Mouse (Mus musculus) myocyte (in vitro differentiated cells): ENCODE measurements around the gene Tmem171. TPM values are rescaled to one million over a fixed set of nuclear protein-coding genes. Genes with fewer than 3 reads are reported as not detected.

Experiments
- H3K27me3 ChIP-seq: one replicate; pipeline ENCODE4 v1.6.1; 2011; ENCODE audit not compliant: control insufficient read depth, insufficient read depth, insufficient read length
- H3K36me3 ChIP-seq: one replicate; pipeline ENCODE4 v1.6.1; 2011; ENCODE audit not compliant: control insufficient read depth, insufficient read depth
- H3K4me2 ChIP-seq: one replicate; pipeline ENCODE4 v1.6.1; 2011; ENCODE audit warnings: low read depth, control low read depth
- H3K4me3 ChIP-seq: one replicate; pipeline ENCODE4 v1.5.1; 2011; ENCODE audit warnings: mild to moderate bottlenecking, control low read depth, moderate library complexity
- H3K79me2 ChIP-seq: one replicate; pipeline ENCODE4 v1.6.1; 2011; ENCODE audit not compliant: control insufficient read depth, insufficient read depth
- H3ac ChIP-seq: one replicate; pipeline ENCODE4 v1.6.1; 2011; ENCODE audit not compliant: control insufficient read depth, insufficient read length
- CEBPB ChIP-seq: IDR thresholded peaks from 2 replicates; pipeline ENCODE4 v1.6.1; 2011; ENCODE audit warnings: mild to moderate bottlenecking, moderate library complexity; ENCODE audit not compliant: poor library complexity, insufficient read depth, severe bottlenecking
- E2F4 ChIP-seq: IDR thresholded peaks from one replicate; pipeline ENCODE4 v1.6.1; 2011; ENCODE audit warnings: mild to moderate bottlenecking, control low read depth, moderate library complexity; ENCODE audit not compliant: insufficient read depth
- MAX ChIP-seq: IDR thresholded peaks from one replicate; pipeline ENCODE4 v1.6.1; 2011; ENCODE audit warnings: low read depth, mild to moderate bottlenecking, control low read depth
- MYOD1 ChIP-seq, 3 experiments: IDR thresholded peaks; one replicate each; pipeline ENCODE4 v1.6.1; 2011; ENCODE audit warnings: control low read depth in 2 of 3, low read depth in 2 of 3, mild to moderate bottlenecking in 2 of 3, moderate library complexity in 1 of 3; ENCODE audit not compliant: insufficient read length in 2 of 3, control insufficient read depth in 1 of 3
- MYOG ChIP-seq, 3 experiments: IDR thresholded peaks; one replicate each; pipeline ENCODE4 v1.6.1; 2011; ENCODE audit warnings: control low read depth in 2 of 3, low read depth in 2 of 3, mild to moderate bottlenecking in 2 of 3; ENCODE audit not compliant: insufficient read length in 2 of 3, control insufficient read depth in 1 of 3, insufficient read depth in 1 of 3
- POLR2A ChIP-seq: IDR thresholded peaks from one replicate; pipeline ENCODE4 v1.6.1; 2011; ENCODE audit warnings: low read depth, mild to moderate bottlenecking, control low read depth, moderate library complexity; ENCODE audit not compliant: insufficient read length
- POLR2AphosphoS2 ChIP-seq: IDR thresholded peaks from one replicate; pipeline ENCODE4 v1.6.1; 2011; ENCODE audit warnings: low read depth, control low read depth; ENCODE audit not compliant: insufficient read length
- REST ChIP-seq: IDR thresholded peaks from one replicate; pipeline ENCODE4 v1.6.1; 2011; ENCODE audit warnings: mild to moderate bottlenecking, control low read depth, moderate library complexity; ENCODE audit not compliant: insufficient read depth, insufficient read length
- SRF ChIP-seq: IDR thresholded peaks from one replicate; pipeline ENCODE4 v1.6.1; 2011; ENCODE audit warnings: low read depth; ENCODE audit not compliant: control insufficient read depth, insufficient read length
- TCF12 ChIP-seq: IDR thresholded peaks from one replicate; pipeline ENCODE4 v1.6.1; 2011; ENCODE audit warnings: mild to moderate bottlenecking, control low read depth; ENCODE audit not compliant: poor library complexity, insufficient read depth, severe bottlenecking
- TCF3 ChIP-seq: IDR thresholded peaks from one replicate; pipeline ENCODE4 v1.6.1; 2011; ENCODE audit warnings: low read depth, control low read depth; ENCODE audit not compliant: insufficient read length
- USF1 ChIP-seq: IDR thresholded peaks from one replicate; pipeline ENCODE4 v1.6.1; 2011; ENCODE audit warnings: low read depth, mild to moderate bottlenecking, control low read depth, moderate library complexity
- polyA plus RNA-seq: library from polyadenylated mRNA; unstranded; fragments of >200 nt; fragmentation: generic; extraction: Trizol; gene quantifications from one replicate; pipeline ENCODE4 v1.2.1, GENCODE M21; 2012; ENCODE audit warnings: missing spikeins

The Tmem171 gene
- polyA plus RNA-seq, 1 experiment: 3.5 TPM

GRCm38 (mm10) chr13:98667316-98667715 lies 27.3 kb downstream of the Tmem171 start:
- Histone ChIP-seq H3K4me3 (no peak overlapping the region), H3K4me2 (no peak overlapping the region), H3K79me2 (no peaks in the 10 kb centered on the region), H3K27me3 (no peaks in the 10 kb centered on the region), H3K36me3 (no peaks in the 10 kb centered on the region), H3ac (no peak overlapping the region)
- TF ChIP-seq MYOD1 (IDR thresholded peaks at IDR 0.05; ENCODE audit: control insufficient read depth in 1 of 3, insufficient read length in 2 of 3, low read depth in 2 of 3) (no peak), USF1 (no peak), MAX (no peak), POLR2AphosphoS2 (no peak), TCF12 (no peak), TCF3 (no peak), POLR2A (no peak), CEBPB (no peak), MYOG (IDR thresholded peaks at IDR 0.05; ENCODE audit: control insufficient read depth in 1 of 3, insufficient read depth in 1 of 3, insufficient read length in 2 of 3, low read depth in 2 of 3) (no peak)

GRCm38 (mm10) chr13:98665240-98665639 lies 29.4 kb downstream of the Tmem171 start:
- no peaks in the 10 kb centered on the region for H3K27me3 ChIP-seq
- no peak for TF ChIP-seq USF1
- no peak for TF ChIP-seq TCF3
- TF ChIP-seq SRF: no peak

GRCm38 (mm10) chr13:98662173-98662675 lies 32.4 kb downstream of the Tmem171 start:
- Histone ChIP-seq H3K4me3 (no peak overlapping the region), H3ac (no peak overlapping the region), H3K36me3 (no peaks in the 10 kb centered on the region), H3K4me2 (no peak overlapping the region), H3K27me3 (no peaks in the 10 kb centered on the region), H3K79me2 (no peaks in the 10 kb centered on the region)
- TF ChIP-seq REST (no peak), CEBPB (no peak), USF1 (no peak), TCF12 (no peak), MYOD1 (IDR thresholded peaks at IDR 0.05; ENCODE audit: control insufficient read depth in 1 of 3, insufficient read length in 2 of 3, low read depth in 2 of 3) (no peak), MYOG (IDR thresholded peaks at IDR 0.05; ENCODE audit: control insufficient read depth in 1 of 3, insufficient read depth in 1 of 3, insufficient read length in 2 of 3, low read depth in 2 of 3) (no peak), TCF3 (no peak), POLR2A (no peak), SRF (no peak), MAX (no peak), POLR2AphosphoS2 (no peak), E2F4 (no peak)

More at GRCm38 (mm10) chr13:98665240-98665639, 29.4 kb downstream of the Tmem171 start:
- Histone ChIP-seq H3K36me3 (no peaks in the 10 kb centered on the region), H3ac (no peak overlapping the region), H3K4me2 (no peak overlapping the region), H3K4me3 (no peak overlapping the region), H3K79me2 (no peaks in the 10 kb centered on the region)

- no peak overlapping the region for H3K4me2 ChIP-seq
- no peaks in the 10 kb centered on the region for H3K27me3 ChIP-seq
- no peaks in the 10 kb centered on the region for H3K79me2 ChIP-seq
- no peak overlapping the region for H3ac ChIP-seq
- H3K4me3 ChIP-seq: no peak overlapping the region
- no peaks in the 10 kb centered on the region for H3K36me3 ChIP-seq
- no peak for TF ChIP-seq MYOD1 (IDR thresholded peaks at IDR 0.05; ENCODE audit: control insufficient read depth in 1 of 3, insufficient read length in 2 of 3, low read depth in 2 of 3)
- TF ChIP-seq MAX: no peak
- TF ChIP-seq POLR2AphosphoS2: no peak
- TF ChIP-seq E2F4: no peak
- TF ChIP-seq MYOG (IDR thresholded peaks at IDR 0.05; ENCODE audit: control insufficient read depth in 1 of 3, insufficient read depth in 1 of 3, insufficient read length in 2 of 3, low read depth in 2 of 3): no peak
- no peak for TF ChIP-seq SRF
- no peak for TF ChIP-seq POLR2A
- no peak for TF ChIP-seq TCF3
- TF ChIP-seq USF1: no peak
- TF ChIP-seq CEBPB: no peak
- no peak for TF ChIP-seq REST
- no peak for TF ChIP-seq TCF12
Observed at GRCm38 (mm10) chr13:98656034-98656471, 38.6 kb downstream of the Tmem171 start.

GRCm38 (mm10) chr13:98655346-98655745 lies 39.3 kb downstream of the Tmem171 start:
- TF ChIP-seq USF1: no peak
- TF ChIP-seq SRF: no peak
- no peak for TF ChIP-seq TCF12
- no peak for TF ChIP-seq CEBPB
- TF ChIP-seq POLR2A: no peak
- no peak for TF ChIP-seq E2F4
- Histone ChIP-seq H3K27me3 (no peaks in the 10 kb centered on the region), H3K4me3 (no peak overlapping the region), H3K36me3 (no peaks in the 10 kb centered on the region), H3ac (no peak overlapping the region), H3K79me2 (no peaks in the 10 kb centered on the region), H3K4me2 (peak overlapping the region; percentile 26)
